Mouse (Mus musculus): ENCODE data around the gene Tmem184b. TPM values are rescaled to one million over a fixed set of nuclear protein-coding genes. Genes with fewer than 3 reads are reported as not detected.

Tmem184b gene
- polyA plus RNA-seq, 1 experiment from 2014 or later = 42.0 TPM

- Histone ChIP-seq H3K9ac (peak overlapping the region; percentile 99), H3K27me3 (no peaks in the 10 kb centered on the region), H3K4me3 (peak overlapping the region; percentile 92; the same call in 1 of the 2 replicates), H3K4me1 (replicated peaks) (peaks cover 71% of the 10 kb centered on the region), H3K4me2 (peak overlapping the region; percentile 94), H3K36me3 (peaks cover 51% of the 10 kb centered on the region), H3K27ac (replicated peaks) (peak overlapping the region; percentile 28; the same call in 1 of the 2 replicates), H3K9me3 (no peaks in the 10 kb centered on the region)
- no peak for ATAC-seq (ENCODE audit: low read depth)
- WGBS = 64% methylated on average over 8 of the region's 8 CpGs
Observed at GRCm38 (mm10) chr15:79438816-79439215, 35.4 kb upstream of the Tmem184b start.

GRCm38 (mm10) chr15:79438209-79438810, 34.9 kb upstream of the Tmem184b start:
- H3K9me3 ChIP-seq = no peaks in the 10 kb centered on the region
- peaks cover 71% of the 10 kb centered on the region for H3K4me1 ChIP-seq (replicated peaks)
- peak overlapping the region; percentile 94 for H3K4me2 ChIP-seq
- WGBS = 79% methylated on average over 6 of the region's 6 CpGs
- H3K9ac ChIP-seq = peak overlapping the region; percentile 99
- no peaks in the 10 kb centered on the region for H3K27me3 ChIP-seq
- H3K4me3 ChIP-seq = peak overlapping the region; percentile 92; the same call in 1 of the 2 replicates
- no peak for ATAC-seq (ENCODE audit: low read depth)
- peaks cover 56% of the 10 kb centered on the region for H3K36me3 ChIP-seq
- peak overlapping the region; percentile 28; the same call in 1 of the 2 replicates for H3K27ac ChIP-seq (replicated peaks)

- no peak for ATAC-seq (ENCODE audit: low read depth)
- Histone ChIP-seq H3K27ac (replicated peaks) (0 out of 2 replicates have a peak overlapping the region, but pooled peaks have one; percentile 28), H3K36me3 (peaks cover 63% of the 10 kb centered on the region), H3K4me1 (replicated peaks) (peaks cover 71% of the 10 kb centered on the region), H3K4me2 (no peak overlapping the region), H3K9ac (peak overlapping the region; percentile 43; the same call in 1 of the 2 replicates), H3K27me3 (no peaks in the 10 kb centered on the region), H3K9me3 (no peaks in the 10 kb centered on the region), H3K4me3 (no peak overlapping the region)
- WGBS = 88% methylated on average over 12 of the region's 12 CpGs
Observed at GRCm38 (mm10) chr15:79437541-79438208, 34.3 kb upstream of the Tmem184b start.

- Histone ChIP-seq H3K36me3 (peaks cover 74% of the 10 kb centered on the region), H3K4me1 (replicated peaks) (peaks cover 65% of the 10 kb centered on the region), H3K27ac (replicated peaks) (0 out of 2 replicates have a peak overlapping the region, but pooled peaks have one; percentile 23), H3K9ac (peak overlapping the region; percentile 12; the same call in 1 of the 2 replicates), H3K4me2 (peak overlapping the region; percentile 21), H3K9me3 (no peaks in the 10 kb centered on the region), H3K4me3 (no peak overlapping the region), H3K27me3 (no peaks in the 10 kb centered on the region)
- 64% methylated on average over 7 of the region's 7 CpGs for WGBS
- no peak for ATAC-seq (ENCODE audit: low read depth)
Observed at GRCm38 (mm10) chr15:79436481-79436921, 33.1 kb upstream of the Tmem184b start.

- Histone ChIP-seq H3K4me3 (no peak overlapping the region), H3K4me2 (no peak overlapping the region), H3K9me3 (no peaks in the 10 kb centered on the region), H3K4me1 (replicated peaks) (peaks cover 57% of the 10 kb centered on the region), H3K27me3 (no peaks in the 10 kb centered on the region), H3K36me3 (peaks cover 87% of the 10 kb centered on the region), H3K9ac (0 out of 2 replicates have a peak overlapping the region, but pooled peaks have one; percentile 22), H3K27ac (replicated peaks) (peak overlapping the region; percentile 7)
- 63% methylated on average over 7 of the region's 7 CpGs for WGBS
- no peak for ATAC-seq (ENCODE audit: low read depth)
Observed at GRCm38 (mm10) chr15:79435191-79435671, 31.9 kb upstream of the Tmem184b start.

- 65% methylated on average over 21 of the region's 21 CpGs for WGBS
- Histone ChIP-seq H3K27ac (replicated peaks) (peak overlapping the region; percentile 30), H3K9ac (no peak overlapping the region), H3K4me1 (replicated peaks) (peaks cover 43% of the 10 kb centered on the region), H3K9me3 (no peaks in the 10 kb centered on the region), H3K4me2 (no peak overlapping the region), H3K36me3 (peaks cover 99% of the 10 kb centered on the region), H3K4me3 (no peak overlapping the region), H3K27me3 (no peaks in the 10 kb centered on the region)
- no peak for ATAC-seq (ENCODE audit: low read depth)
Observed at GRCm38 (mm10) chr15:79432892-79433291, 29.5 kb upstream of the Tmem184b start.

GRCm38 (mm10) chr15:79432328-79432727, 29.0 kb upstream of the Tmem184b start:
- H3K9ac ChIP-seq = no peak overlapping the region
- WGBS = 93% methylated on average over 11 of the region's 11 CpGs

GRCm38 (mm10) chr15:79431925-79432324, 28.6 kb upstream of the Tmem184b start:
- peaks cover 99% of the 10 kb centered on the region for H3K36me3 ChIP-seq
- no peak overlapping the region for H3K4me2 ChIP-seq
- WGBS = 84% methylated on average over 7 of the region's 7 CpGs

More at GRCm38 (mm10) chr15:79432328-79432727, 29.0 kb upstream of the Tmem184b start:
- Histone ChIP-seq H3K9me3 (no peaks in the 10 kb centered on the region), H3K4me1 (replicated peaks) (peaks cover 37% of the 10 kb centered on the region), H3K4me2 (no peak overlapping the region), H3K36me3 (peaks cover 99% of the 10 kb centered on the region), H3K27me3 (no peaks in the 10 kb centered on the region), H3K4me3 (no peak overlapping the region), H3K27ac (replicated peaks) (peak overlapping the region; percentile 30)
- no peak for ATAC-seq (ENCODE audit: low read depth)

GRCm38 (mm10) chr15:79430461-79431000, 27.2 kb upstream of the Tmem184b start:
- peaks cover 99% of the 10 kb centered on the region for H3K36me3 ChIP-seq
- no peak overlapping the region for H3K4me3 ChIP-seq
- H3K27ac ChIP-seq (replicated peaks) = no peak overlapping the region
- H3K4me2 ChIP-seq = no peak overlapping the region
- H3K27me3 ChIP-seq = no peaks in the 10 kb centered on the region
- no peak overlapping the region for H3K9ac ChIP-seq
- H3K4me1 ChIP-seq (replicated peaks) = peaks cover 19% of the 10 kb centered on the region
- WGBS = 81% methylated on average over 10 of the region's 10 CpGs
- ATAC-seq (ENCODE audit: low read depth) = no peak
- H3K9me3 ChIP-seq = no peaks in the 10 kb centered on the region

More at GRCm38 (mm10) chr15:79431925-79432324, 28.6 kb upstream of the Tmem184b start:
- Histone ChIP-seq H3K4me1 (replicated peaks) (peaks cover 33% of the 10 kb centered on the region), H3K27ac (replicated peaks) (0 out of 2 replicates have a peak overlapping the region, but pooled peaks have one; percentile 30), H3K27me3 (no peaks in the 10 kb centered on the region), H3K9me3 (no peaks in the 10 kb centered on the region), H3K9ac (no peak overlapping the region), H3K4me3 (no peak overlapping the region)
- ATAC-seq (ENCODE audit: low read depth) = no peak

- no peak overlapping the region for H3K4me2 ChIP-seq
- peaks cover 14% of the 10 kb centered on the region for H3K4me1 ChIP-seq (replicated peaks)
- 92% methylated on average over 8 of the region's 9 CpGs for WGBS
- no peak for ATAC-seq (ENCODE audit: low read depth)
- no peak overlapping the region for H3K9ac ChIP-seq
- H3K4me3 ChIP-seq = no peak overlapping the region
- peaks cover 99% of the 10 kb centered on the region for H3K36me3 ChIP-seq
- H3K9me3 ChIP-seq = no peaks in the 10 kb centered on the region
- no peaks in the 10 kb centered on the region for H3K27me3 ChIP-seq
- H3K27ac ChIP-seq (replicated peaks) = no peak overlapping the region
Observed at GRCm38 (mm10) chr15:79429994-79430393, 26.6 kb upstream of the Tmem184b start.

- Histone ChIP-seq H3K4me1 (replicated peaks) (peaks cover 13% of the 10 kb centered on the region; the same call in 1 of the 2 replicates), H3K4me2 (no peak overlapping the region), H3K27me3 (no peaks in the 10 kb centered on the region), H3K27ac (replicated peaks) (no peak overlapping the region), H3K9me3 (no peaks in the 10 kb centered on the region), H3K36me3 (peaks cover 99% of the 10 kb centered on the region), H3K4me3 (no peak overlapping the region), H3K9ac (no peak overlapping the region)
- ATAC-seq (ENCODE audit: low read depth) = no peak
- WGBS = 84% methylated on average over 12 of the region's 12 CpGs
Observed at GRCm38 (mm10) chr15:79429527-79429926, 26.2 kb upstream of the Tmem184b start.

- Histone ChIP-seq H3K36me3 (peaks cover 99% of the 10 kb centered on the region), H3K9ac (no peak overlapping the region), H3K4me2 (no peak overlapping the region), H3K9me3 (no peaks in the 10 kb centered on the region), H3K27me3 (no peaks in the 10 kb centered on the region), H3K4me3 (no peak overlapping the region), H3K4me1 (replicated peaks) (peaks cover 13% of the 10 kb centered on the region; the same call in 1 of the 2 replicates), H3K27ac (replicated peaks) (no peak overlapping the region)
- ATAC-seq (ENCODE audit: low read depth) = no peak
- 85% methylated on average over 4 of the region's 4 CpGs for WGBS
Observed at GRCm38 (mm10) chr15:79428616-79429015, 25.2 kb upstream of the Tmem184b start.

Measured in neural tube, embryonic 13.5 days (tissue).